Mouse (Mus musculus) heart, adult 18-20 months (tissue): ENCODE measurements around the gene Hist1h2bh. TPM values are rescaled to one million over a fixed set of nuclear protein-coding genes. Genes with fewer than 3 reads are reported as not detected.
"Not testable (repeated sequence)": the region's sequence is repeated elsewhere in the genome, so short reads cannot be mapped to it uniquely, and the experiment has no call there.

ENCODE experiments used
- DNase-seq, 2 experiments: peaks; one replicate each; pipeline ENCODE4 v3.0.0; 2021 to 2022; ENCODE audit warnings: mixed read lengths in 1 of 2
- total RNA-seq, 2 experiments: library from RNA; stranded (reverse); gene quantifications; 2 replicates each; pipeline ENCODE4 v1.2.3; 2021

Hist1h2bh gene
- total RNA-seq, 2 experiments from 2014 or later: 1.1 to 1.5 TPM

DNA sequence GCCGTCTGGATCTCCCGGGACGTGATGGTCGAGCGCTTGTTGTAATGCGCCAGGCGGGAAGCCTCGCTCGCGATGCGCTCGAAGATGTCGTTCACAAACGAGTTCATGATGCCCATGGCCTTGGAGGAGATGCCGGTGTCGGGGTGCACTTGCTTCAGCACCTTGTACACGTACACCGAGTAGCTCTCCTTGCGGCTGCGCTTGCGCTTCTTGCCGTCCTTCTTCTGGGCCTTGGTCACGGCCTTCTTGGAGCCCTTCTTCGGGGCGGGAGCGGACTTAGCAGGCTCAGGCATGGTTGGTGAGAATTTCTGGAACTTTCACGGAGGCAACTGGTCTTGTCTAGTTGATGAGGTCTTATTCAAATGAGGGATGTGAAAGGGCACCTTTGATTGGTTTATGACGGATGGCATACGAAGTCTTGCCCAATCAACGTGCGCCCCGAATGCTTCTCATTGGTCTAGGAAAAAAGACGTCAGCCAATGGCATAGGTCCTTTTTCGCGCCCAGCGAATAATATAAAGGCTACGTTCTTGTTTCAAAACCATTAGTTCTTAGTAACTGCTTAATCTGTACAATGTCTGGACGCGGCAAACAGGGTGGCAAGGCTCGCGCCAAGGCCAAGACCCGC is 30.8 kb upstream of the Hist1h2bh start, which contains the start of the genes Hist1h2bf and Hist1h2ad:
Gene Hist1h2bf, minus strand, starts transcription at position 299 of the 627 bp plus-strand sequence.
Gene Hist1h2ad, plus strand, starts transcription at position 484 of the 627 bp plus-strand sequence.
- peak; percentile 82 to 91 for DNase-seq

DNA sequence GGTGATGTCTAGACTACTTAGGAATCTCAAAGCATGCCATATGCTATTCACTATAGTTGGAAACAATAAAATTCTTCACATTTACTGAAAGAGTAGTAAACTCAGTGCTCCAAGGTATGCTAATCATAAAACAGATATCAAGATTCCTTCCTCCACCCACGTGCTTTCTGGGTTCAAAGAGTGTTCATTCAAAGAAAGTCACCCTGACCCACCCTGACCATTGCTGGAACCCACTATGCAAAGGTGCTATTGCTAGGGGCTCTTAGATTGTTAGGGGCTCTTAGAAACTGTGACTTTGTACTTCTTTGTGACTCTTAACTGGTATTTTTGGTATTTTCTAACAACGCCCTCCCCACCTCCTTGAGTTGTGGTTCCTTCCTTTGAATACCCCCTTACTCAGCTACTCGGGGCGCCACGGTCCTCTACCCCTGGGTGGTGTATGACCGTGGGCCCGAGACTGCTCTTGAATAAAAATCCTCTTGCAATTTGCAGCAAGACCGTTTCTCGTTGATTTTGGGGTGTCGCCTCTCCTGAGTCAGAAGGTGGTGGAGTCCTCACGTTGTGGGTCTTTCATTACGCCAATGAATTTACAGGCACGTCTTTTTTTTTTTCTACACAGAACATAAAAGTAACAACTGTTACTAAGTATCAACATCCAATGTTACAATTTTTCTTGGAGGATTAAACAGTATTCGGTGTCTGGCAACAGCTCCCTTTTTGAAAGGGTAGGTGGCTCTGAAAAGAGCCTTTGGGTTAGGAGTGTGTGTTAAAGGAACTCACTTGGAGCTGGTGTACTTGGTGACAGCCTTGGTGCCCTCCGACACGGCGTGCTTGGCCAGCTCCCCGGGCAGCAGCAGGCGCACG is 30.1 kb upstream of the Hist1h2bh start:
- not testable (repeated sequence) for DNase-seq

GRCm38 (mm10) chr13:23572218-23573033 is 29.2 kb upstream of the Hist1h2bh start:
- DNase-seq: no peak

DNA sequence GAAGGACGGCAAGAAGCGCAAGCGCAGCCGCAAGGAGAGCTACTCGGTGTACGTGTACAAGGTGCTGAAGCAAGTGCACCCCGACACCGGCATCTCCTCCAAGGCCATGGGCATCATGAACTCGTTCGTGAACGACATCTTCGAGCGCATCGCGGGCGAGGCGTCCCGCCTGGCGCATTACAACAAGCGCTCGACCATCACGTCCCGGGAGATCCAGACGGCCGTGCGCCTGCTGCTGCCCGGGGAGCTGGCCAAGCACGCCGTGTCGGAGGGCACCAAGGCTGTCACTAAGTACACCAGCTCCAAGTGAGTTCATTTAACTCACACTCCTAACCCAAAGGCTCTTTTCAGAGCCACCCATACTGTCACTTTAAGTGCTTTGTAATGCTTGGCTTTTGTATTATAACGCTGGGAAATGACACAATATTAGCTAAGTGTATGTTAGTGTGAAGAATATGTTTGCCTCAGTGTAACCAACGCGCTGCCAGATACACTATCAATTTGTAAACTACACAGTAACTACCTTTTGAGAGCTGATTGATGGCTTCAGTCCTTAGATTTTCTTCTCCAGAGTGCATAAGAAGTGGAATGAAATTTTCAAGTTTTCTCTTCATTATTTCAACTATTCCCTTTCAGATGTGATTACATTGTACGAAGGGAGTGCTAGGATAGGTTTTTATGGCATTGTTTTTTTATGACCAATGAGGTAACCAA is 28.5 kb upstream of the Hist1h2bh start:
- not testable (repeated sequence) for DNase-seq

DNA sequence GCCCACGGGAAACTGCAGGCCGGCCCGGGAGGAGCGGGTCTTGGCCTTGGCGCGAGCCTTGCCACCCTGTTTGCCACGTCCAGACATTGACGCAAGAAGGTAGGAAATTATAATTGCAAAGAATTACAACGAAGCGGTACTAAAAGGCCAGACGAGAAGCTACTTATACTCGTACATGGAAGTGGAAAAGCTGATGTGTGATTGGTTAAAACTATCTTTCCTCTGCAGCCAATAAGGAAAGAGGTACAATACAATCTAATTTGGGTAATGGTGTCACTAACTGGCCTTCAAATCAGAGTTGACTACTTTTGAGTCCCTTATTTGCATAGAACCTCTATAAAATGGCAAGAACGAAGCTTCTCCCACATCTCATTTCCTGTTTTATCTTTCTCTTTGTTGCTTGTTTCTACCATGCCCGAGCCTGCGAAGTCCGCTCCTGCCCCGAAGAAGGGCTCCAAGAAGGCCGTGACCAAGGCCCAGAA is 27.9 kb upstream of the Hist1h2bh start, which contains the start of the genes Hist1h2ae and Hist1h2bg:
Gene Hist1h2ae, minus strand, starts transcription at position 199 of the 482 bp plus-strand sequence.
Gene Hist1h2bg, plus strand, starts transcription at position 375 of the 482 bp plus-strand sequence.
- peak; percentile 81 to 82 for DNase-seq

GRCm38 (mm10) chr13:23570261-23571021 is 27.2 kb upstream of the Hist1h2bh start:
- not testable (repeated sequence) for DNase-seq

DNA sequence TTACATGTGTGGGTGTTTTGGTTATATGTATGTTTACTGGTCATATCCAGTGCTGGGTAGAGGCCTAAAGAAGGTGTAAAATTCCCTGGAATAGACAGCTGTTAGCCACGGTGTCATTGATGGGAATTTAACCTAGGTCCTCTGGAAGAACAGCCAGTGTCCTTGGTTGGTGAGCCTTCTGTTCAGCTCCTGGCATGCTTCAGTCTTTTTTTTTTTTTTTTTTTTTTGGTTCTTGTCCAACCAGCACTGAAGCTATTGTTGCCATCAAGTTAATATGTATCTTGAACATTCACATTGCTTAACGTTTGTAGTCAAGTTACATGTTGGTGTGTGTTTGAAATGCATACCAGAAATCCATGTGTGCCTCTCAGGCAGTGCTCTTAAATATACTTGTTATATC is 21.3 kb upstream of the Hist1h2bh start:
- no peak for DNase-seq

DNA sequence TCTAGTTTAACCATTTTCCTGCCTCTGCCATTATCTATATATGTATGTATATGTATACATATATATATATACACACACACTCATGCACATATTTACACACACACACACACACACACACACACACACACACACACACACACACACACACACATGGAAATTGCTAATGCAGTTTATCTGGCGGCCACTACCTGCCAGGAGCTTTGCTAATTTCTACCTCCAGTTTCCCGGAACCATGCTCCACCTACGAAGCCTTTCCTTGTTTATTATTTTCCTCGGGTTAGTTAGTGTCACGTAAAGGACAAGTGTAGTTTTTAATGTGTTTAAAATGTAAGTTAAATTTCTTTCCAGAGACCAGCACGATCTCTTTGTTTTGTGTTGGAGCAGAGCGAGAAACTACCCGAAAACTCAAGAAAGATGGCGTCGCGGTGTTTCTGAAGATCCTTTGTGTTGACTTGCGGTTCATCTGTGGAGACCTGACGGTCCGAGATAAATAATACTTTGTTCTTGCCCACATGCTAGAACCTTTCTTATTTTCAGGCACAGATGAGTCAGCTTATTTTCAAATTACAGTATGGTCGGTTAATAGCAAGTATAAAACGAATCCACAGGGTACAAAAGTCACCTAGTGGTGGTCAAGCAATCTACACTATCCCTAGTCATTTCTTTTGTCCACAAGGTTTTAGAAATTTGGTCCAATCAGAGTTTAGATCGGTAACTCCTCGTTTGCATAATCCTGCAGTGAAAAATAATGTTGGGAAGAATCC is 19.7 kb upstream of the Hist1h2bh start:
- peak in 1 of 2 experiments; percentile 51 for DNase-seq

DNA sequence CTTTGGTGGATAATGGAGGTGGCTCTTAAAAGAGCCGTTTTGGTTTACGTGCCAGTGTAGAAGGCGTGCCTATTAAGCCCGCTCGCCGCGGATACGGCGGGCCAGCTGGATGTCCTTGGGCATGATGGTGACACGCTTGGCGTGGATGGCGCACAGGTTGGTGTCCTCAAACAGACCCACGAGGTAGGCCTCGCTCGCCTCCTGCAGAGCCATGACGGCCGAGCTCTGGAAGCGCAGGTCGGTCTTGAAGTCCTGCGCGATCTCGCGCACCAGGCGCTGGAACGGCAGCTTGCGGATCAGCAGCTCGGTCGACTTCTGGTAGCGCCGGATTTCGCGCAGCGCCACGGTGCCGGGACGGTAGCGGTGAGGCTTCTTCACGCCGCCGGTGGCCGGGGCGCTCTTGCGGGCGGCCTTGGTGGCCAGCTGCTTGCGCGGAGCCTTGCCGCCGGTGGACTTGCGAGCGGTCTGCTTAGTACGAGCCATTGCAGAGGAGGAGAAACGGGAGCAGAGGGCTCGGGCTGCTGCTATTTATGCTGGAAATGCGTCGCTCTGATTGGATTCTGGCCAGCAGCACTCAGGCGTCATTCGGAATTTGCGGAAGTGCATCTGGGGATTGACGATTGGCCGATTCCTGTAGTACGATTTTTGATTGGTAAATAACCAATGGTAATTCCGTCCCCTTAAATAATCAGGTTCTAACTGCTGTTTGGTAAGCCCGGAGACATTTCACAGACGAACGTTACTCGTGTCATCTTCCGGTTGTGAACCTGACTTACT is 18.9 kb upstream of the Hist1h2bh start, which contains the start of gene Hist1h3e:
Gene Hist1h3e, minus strand, starts transcription at position 487 of the 777 bp plus-strand sequence.
- peak; percentile 95 for DNase-seq

GRCm38 (mm10) chr13:23561531-23561882 is 18.3 kb upstream of the Hist1h2bh start:
- DNase-seq: not testable (repeated sequence)

DNA sequence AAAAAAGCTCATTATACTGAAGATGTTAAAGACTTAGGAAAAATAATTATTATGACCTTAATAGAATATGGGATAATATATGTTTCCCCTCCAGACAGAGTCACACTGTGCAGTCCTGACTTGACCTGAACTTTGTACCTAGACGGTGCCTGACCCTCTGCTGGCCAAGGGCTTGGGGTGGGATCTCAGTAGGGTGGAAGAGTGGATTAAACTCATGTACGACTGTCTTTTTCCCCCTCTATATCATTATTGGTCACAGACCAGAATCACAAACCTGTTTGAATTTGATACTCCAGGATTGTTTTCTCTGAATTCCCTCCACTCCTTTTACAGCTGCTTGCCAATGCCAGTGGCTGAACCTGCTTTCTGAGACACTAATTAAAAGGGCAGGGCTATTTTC is 17.5 kb upstream of the Hist1h2bh start:
- not testable (repeated sequence) for DNase-seq

DNA sequence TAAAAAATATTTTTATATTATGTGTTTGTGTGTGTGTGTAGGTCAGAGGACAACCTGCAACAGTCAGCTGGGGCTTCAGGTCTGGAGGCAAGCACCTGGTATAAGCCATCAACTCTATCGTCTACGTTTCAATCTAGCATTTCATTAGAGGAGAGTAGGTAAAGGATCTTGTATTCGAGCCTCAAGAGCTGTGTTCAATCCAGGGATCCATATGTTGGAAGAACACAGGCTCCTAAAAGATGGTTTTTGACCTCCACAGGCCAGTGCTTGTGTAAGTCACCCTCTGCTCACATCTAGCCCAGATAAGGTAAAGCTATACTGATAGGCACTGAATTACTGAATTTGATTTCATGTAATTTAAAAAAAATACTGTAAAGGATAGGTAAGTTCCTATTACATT is 13.7 kb upstream of the Hist1h2bh start:
- no peak for DNase-seq

DNA sequence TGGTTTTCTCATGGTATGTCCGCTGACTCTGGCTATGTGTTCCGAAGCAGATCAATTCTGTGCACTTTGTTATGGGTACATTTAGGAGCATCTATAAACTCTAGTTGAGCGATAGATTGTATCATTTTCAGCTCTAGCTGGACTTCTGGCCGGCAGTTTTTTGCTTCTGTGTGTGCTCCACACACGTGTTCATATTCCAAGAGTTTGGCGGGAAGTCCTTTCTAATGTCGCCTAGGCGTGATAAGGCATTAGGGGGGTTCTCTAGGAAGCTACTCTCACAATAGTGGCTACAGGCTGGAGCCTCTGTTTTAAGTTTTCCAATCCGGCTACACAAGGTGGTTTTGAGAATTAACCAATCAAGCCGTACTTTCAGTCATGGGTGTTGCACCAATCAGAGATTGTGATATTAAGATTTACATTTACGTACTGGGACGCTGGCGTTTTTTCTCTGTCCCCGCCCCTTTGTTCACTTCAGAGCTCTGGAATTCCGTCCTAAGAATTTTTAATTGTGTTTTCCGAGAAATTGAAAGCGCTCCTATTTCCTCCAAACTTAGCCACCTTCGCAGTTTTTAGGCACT is 12.7 kb upstream of the Hist1h2bh start:
- DNase-seq: peak; percentile 83 to 85

DNA sequence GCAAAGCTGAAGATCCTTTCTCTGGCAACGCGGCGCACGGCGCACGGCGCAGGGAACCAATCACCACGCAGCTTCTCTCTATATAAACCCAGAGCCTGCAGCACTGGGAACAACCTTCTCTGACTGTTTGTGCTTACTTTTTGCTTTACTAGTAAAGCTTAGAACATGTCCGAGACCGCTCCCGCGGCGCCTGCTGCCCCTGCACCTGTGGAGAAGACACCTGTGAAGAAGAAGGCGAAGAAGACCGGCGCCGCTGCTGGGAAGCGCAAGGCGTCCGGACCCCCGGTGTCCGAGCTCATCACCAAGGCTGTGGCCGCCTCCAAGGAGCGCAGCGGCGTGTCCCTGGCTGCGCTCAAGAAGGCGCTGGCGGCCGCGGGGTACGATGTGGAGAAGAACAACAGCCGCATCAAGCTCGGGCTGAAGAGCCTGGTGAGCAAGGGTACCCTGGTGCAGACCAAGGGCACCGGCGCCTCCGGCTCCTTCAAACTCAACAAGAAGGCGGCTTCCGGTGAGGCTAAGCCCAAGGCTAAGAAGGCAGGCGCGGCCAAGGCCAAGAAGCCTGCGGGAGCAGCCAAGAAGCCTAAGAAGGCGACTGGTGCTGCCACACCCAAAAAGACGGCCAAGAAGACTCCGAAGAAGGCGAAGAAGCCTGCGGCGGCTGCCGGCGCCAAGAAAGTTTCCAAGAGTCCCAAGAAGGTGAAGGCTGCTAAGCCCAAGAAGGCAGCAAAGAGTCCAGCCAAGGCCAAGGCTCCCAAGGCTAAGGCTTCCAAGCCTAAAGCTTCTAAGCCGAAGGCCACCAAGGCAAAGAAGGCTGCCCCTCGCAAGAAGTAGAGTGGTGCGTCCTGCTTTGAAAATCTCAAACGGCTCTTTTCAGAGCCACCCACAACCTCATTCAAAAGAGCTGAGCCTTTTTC is 12.0 kb upstream of the Hist1h2bh start:
- DNase-seq: peak; percentile 75 to 76

DNA sequence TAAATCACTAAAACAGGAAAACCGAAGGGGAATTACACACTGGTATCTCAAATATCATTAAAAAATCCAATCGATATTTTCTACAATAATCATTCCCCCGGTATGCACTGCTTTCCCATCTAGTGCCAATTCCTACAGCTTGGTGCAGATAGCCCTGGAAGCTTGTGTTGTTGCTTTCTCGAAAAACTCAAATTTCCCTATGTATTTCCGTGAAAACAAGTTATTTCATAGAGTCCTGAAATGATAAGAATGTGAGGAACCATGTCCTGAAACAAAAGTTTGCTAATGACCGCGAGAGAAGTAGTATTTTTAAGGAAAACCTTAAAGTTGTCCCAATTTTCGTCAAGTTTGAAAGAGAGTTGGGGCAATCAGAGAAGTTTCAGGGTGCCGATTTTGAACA is 11.2 kb upstream of the Hist1h2bh start:
- no peak for DNase-seq

DNA sequence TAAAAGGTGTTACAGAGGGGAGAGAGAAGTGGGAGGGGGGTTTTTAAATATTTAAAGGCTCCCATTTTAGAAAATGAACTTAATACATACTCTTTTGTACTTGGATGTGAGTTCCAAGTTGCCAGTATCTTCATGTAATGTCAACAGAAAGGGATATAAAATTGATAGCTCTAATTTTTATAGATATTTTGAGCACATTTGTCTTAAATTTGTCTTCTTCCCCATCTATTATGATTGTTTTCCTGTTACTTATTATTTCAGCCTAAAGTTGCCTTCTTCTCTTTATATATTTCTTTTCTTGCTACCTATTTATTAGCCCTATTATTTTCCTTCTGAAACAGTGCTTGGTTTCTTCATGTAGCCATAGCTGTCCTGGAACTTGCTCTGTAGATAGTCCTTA is 9.8 kb upstream of the Hist1h2bh start, which contains the start of gene Hist1h1d:
Gene Hist1h1d, plus strand, starts transcription at position 301 of the 400 bp plus-strand sequence.
- DNase-seq: no peak
